Mouse (Mus musculus) spleen, embryonic (tissue): ENCODE measurements around the gene Krtap19-2.

Experiments used
- CTCF ChIA-PET: fragments of 350-600 bp; sonication (Branson Sonifier 250); formaldehyde crosslinking; loops from one replicate; lab custom pipeline; 2022; lab: Charles Lee

Krtap19-2 gene

DNA sequence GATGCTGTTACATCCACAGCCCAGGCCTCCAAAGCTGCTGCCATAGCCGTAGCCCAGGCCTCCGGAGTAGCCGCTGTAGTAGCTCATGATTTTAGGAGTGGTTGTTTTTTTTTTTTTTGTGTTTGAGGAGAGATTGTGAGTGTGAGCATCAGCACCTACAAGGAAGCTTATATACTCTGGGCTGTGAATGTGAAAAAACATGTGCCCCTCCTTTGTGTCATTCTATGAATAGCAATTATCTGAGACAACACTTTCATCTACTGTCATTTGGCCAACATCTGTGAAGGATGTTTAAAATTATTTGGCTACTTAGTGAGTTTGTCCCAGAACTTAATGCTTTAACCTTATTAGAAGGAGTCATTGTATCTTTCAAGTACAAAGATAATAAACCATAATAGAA, at the start of gene Krtap19-2:
Gene Krtap19-2, minus strand, starts transcription at position 101 of the 400 bp plus-strand sequence.
- CTCF ChIA-PET, result no interaction called here

DNA sequence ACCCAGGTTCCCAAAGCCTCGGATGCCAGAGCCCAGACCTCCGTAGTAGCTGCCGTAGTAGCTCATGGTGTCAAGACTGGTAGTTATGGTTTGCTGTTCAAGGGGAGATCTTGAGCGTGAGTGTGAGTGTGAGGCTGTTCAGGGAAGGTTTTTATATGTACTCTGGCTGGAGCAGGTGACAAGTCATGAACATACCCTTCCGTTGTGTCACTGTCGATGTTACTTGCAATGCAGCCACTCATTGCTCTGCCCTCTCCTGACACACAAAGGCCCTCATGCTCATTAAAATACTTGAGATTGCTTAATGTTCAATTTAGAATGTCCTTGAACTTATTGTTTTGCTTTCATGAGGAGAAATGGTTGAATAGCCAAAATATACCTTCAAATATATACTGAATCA, 22.3 kb upstream of the Krtap19-2 start, which contains the start of gene Krtap19-5:
Gene Krtap19-5, minus strand, starts transcription at position 101 of the 400 bp plus-strand sequence.
- CTCF ChIA-PET, result no interaction called here

DNA sequence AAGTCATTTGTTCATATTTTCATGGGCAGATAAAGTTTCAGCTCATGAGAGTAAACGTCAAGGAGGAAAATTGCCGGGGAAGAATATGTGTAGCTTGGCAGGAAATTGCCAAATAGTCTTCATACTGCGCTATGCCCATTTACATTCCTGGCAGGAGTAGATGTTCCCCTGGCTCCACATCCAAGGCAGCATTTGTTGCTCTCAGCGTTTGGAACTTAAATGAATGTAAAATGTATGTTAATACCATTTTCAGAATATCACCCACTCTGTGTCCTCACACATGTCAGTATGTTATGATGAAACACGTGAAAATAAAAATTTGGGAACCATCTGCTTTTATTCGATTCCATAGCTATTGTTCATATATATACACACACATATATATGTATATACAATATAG, 12.8 kb upstream of the Krtap19-2 start:
- CTCF ChIA-PET, result no interaction called here

DNA sequence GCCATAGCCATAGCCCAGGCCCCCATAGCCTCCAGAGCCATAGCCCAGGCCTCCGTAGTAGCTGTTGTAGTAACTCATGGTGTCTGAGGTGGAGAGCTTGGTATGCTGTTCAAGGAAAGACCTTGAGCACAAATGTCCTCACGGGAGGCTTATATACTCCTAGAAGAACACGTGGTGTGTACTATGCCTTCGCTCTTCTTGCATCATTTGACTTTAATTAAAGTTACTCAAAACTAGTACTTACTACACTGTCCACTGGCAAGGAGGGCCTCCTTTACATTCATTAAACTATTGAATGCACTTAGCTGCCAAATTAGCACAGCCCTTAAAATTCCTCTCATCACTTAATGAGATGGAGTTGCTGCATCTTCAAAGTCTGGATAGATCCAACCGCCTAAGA, 10.9 kb upstream of the Krtap19-2 start, which contains the start of gene Krtap19-4:
Gene Krtap19-4, minus strand, starts transcription at position 101 of the 400 bp plus-strand sequence.
- CTCF ChIA-PET, result no interaction called here

DNA sequence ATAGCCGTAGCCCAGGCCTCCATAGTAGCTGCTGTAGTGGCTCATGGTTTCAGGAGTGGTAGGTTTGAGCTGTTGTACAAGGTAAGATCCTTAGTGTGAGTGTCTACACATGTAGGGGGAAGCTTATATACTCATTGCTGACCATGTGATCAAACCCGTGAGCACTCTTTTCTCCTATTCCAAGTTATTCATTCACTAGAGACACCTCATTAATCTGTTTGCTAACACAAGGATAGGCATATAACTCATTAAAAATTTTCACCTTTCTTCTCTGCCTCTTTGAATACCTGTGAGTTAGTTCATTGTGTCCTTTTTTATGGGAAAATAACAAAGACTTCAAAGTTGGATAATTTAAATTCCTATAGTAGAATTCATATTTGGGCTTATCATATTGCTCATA, 3.9 kb upstream of the Krtap19-2 start, which contains the start of gene Krtap19-3:
Gene Krtap19-3, minus strand, starts transcription at position 101 of the 400 bp plus-strand sequence.
- CTCF ChIA-PET, result interaction anchor here (0.8 kb wide), 1 partner anchor 25 kb away, joined by 6 read pairs; no protein-coding TSS in a partner anchor

GRCm38 (mm10) chr16:88869311-88869710, 4.8 kb downstream of the Krtap19-2 start, which contains the start of gene Krtap19-1:
Krtap19-1 (minus strand) TSS chr16:88869411.
- CTCF ChIA-PET, result no interaction called here

DNA sequence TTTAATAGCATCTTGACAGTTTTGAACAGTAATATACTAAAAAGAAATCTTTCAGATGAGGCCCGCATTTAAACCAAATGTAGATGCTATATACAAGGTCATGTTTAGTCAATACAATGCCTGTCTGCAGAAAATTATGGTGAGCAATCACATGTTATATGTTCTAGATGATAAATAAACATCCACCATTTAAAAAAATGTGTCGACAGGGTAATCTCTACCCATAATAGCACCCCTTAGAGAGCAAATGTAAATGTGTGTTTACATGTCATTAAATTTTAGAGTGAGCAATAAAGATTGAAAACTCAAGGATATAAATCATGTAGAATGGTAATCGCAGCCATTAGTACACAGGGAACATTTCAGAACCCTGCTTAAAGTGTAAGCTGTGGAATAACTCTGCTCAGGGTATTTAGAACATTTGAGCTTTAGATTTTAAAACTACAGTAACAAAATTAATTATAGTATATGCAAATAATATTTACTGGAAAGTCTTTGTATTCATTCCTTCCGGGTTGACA, 9.1 kb downstream of the Krtap19-2 start:
- CTCF ChIA-PET, result no interaction called here

DNA sequence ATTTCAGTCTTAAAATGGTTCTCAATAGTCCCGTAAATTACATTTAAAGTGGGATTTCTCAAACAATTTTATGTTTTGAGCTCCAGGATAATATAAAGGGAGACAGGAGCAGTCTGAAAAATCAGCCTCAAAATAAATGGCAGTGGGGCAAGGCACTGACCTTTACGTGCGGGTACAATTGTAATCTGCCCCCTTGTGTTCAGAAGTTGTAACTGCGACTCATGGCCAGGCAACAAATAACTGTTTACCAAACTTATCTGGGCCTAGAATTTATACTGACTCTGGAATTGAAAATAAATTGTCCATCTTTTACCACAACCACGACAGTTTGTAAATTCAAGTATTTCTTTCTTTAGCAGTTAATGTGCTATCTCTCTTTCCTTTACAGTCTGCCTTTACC, 22.6 kb downstream of the Krtap19-2 start:
- CTCF ChIA-PET, result no interaction called here

GRCm38 (mm10) chr16:88848558-88848957, 25.5 kb downstream of the Krtap19-2 start:
- CTCF ChIA-PET, result interaction anchor here (0.6 kb wide), 1 partner anchor 19 kb away, joined by 3 read pairs; no protein-coding TSS in a partner anchor

DNA sequence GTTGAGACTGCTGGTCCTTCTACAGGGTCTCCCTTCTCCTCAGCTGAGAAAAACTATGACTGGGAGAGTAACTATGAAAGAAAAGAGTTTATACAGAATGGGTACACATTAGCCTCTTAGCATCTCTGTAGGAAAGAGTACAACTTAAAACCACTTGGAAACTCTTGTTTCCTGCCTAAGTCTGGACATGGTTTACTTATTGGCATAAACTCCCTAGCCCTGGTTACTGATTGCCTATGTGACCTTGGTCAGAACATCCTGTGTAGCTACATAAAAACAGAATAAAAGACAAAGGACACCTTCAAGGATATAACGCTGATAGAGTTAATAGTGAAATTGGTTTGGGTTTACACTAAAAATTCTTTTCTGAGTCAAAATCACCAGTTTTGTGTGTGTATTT, 26.7 kb downstream of the Krtap19-2 start:
- CTCF ChIA-PET, result no interaction called here

DNA sequence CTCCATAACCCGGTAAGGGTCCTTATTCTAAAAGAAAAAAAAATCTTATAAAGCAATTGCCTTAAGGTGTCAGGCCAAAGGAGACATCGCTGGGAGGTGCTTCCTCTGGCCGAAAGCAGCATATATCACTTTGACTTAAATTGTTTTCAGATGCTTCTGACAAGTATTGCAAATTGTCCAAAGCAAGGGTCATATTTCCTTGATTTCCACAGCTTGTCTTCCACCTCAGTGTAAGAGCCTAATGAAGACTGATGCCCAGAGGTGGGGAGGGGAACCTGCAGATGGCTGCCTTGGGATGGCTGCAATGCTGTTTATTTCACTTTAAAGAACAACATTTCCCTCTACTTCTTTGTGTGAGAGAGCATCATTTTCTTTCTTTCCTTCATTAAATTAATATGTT, 47.1 kb downstream of the Krtap19-2 start:
- CTCF ChIA-PET, result no interaction called here

DNA sequence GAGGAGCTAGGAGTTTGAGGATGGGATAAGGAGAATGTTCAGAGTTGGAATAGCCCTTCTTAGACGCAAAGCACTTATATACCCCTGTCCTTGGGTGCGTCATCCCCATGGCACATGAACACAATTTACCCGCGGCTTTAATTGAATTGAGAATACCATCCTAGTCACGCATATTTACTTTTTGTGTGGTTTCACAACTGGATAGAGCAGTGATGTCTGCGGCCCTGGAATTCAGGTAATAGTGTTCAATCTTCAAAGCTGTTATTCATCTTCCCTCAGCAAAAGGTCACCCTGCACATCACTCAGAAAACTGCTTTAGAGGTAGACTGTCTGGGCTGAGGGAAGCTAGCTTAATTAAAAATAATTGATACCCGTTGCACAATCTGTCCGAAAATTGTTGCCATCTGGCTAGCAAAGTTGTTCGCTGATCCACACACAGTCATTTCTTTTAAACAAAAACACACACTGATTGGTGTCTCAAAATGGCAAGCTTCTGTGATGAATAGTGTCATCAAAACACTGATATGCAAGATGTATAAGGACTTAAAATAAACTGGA, 47.9 kb downstream of the Krtap19-2 start, which contains the start of gene Krtap14:
Gene Krtap14, minus strand, starts transcription at position 51 of the 558 bp plus-strand sequence.
- CTCF ChIA-PET, result no interaction called here

- CTCF ChIA-PET, result no interaction called here
Observed at GRCm38 (mm10) chr16:88823736-88824135, 50.3 kb downstream of the Krtap19-2 start.
